Mouse (Mus musculus): ENCODE results near the gene Poc1b. TPM values are rescaled to one million over a fixed set of nuclear protein-coding genes. Genes with fewer than 3 reads are reported as not detected.

Gene Poc1b
- total and polyA plus RNA-seq, 2 experiments from 2014 or later, result 12.0 to 12.4 TPM

DNA sequence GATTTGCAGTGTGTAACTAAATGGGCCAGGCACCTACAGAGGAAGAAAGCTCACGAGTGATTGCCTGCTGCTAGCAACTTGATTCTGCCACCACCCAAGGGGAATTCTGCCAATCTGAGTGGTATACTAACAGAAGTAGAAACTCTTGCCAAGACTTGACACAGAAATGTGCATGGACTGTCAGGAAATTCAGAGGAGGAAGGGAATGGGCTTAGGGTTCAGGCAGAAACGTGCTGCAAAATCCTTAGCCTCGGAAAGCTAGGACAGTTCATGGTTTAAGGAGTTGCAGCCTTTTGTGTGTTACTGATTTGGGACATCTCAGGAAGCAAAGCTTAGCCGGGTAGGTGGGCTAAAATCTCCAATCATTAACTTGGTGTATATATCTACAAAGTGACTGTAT, 19.4 kb downstream of the Poc1b start, which contains the start of gene Phxr2:
Phxr2 (minus strand) TSS at position 101 of the 400 bp plus-strand sequence.
- Histone ChIP-seq H3K36me3 (ENCODE audit: insufficient read depth) (peaks cover 17% of the 10 kb centered on the region), H3K4me1 (ENCODE audit: insufficient read depth) (no peaks in the 10 kb centered on the region), H3K4me2 (ENCODE audit: low read depth) (no peak within 1 kb of the TSS), H3K9me3 (ENCODE audit: low read length) (no peaks in the 10 kb centered on the region), H3K9ac (no peak within 1 kb of the TSS), H3K4me3 (ENCODE audit: low read depth, low read length) (no peak within 1 kb of the TSS), H3K27ac (ENCODE audit: low read depth, low read length) (no peak within 1 kb of the TSS), H3K27me3 (ENCODE audit: insufficient read depth, low read length) (no peaks in the 10 kb centered on the region)
- ATAC-seq (peak; percentile 18; the same call in 1 of the 2 replicates), DNase-seq (peak; percentile 20)
- no peak for TF ChIP-seq CTCF (IDR thresholded peaks at IDR 0.05; ENCODE audit: low read depth)
- 75% methylated on average over 4 of the region's 4 CpGs for WGBS

DNA sequence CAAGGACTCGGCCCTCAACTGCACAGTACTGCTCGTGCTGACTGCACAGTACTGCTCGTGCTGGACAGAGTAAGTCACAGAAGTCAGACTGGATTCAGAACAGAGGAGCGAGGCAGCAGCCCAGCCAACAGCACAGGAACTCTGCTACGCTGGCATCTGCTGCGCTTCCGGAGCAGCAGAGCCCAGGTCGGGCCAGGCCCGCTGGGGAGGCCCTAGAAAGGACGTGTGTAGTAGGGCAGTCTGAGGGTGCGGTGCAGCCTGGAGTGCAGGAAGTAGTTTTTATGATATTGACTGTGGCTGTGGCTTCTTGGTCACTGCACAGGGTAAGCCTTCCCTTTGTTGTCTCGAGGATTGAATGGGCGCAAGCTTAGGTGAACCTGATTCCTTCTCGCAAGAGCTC, 20.1 kb downstream of the Poc1b start:
- no peak for DNase-seq
- 92% methylated on average over 14 of the region's 14 CpGs for WGBS
- H3K4me3 ChIP-seq (ENCODE audit: low read depth, low read length), result no peak overlapping the region

DNA sequence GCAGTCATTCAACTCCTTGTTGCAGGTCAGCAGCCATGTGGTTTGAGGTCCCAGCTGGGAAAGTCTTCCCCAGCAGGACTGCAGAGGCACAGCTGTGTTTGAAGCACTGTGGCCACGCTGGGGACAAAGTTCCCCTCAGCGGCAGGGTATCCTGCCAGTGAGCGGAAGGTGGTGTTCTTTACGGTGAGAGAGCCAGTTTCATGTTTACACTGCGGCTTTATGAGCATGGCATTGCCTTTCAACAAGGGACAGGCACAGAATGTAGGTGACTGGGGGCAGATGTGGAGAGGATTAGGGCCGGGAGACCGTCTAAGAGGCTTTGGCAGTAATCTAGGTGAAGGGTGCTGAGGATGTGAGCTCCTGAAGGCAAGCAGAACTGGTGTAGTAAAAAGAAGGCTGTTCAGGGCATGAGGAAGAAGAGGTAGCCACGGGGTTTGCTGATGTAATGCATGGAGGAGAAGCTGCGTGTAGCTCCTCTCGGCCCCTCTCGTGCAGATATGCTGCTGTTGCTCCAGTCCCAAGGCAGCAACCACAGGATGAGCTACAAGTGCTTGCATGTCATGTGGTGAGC, 20.9 kb downstream of the Poc1b start:
- TF ChIP-seq CTCF (IDR thresholded peaks at IDR 0.05; ENCODE audit: low read depth), result no peak
- H3K27me3 ChIP-seq (ENCODE audit: insufficient read depth, low read length), result no peaks in the 10 kb centered on the region
- H3K9me3 ChIP-seq (ENCODE audit: low read length), result no peaks in the 10 kb centered on the region
- no peaks in the 10 kb centered on the region for H3K4me1 ChIP-seq (ENCODE audit: insufficient read depth)
- ATAC-seq, result no peak
- no peak overlapping the region for H3K4me3 ChIP-seq (ENCODE audit: low read depth, low read length)
- H3K36me3 ChIP-seq (ENCODE audit: insufficient read depth), result peaks cover 24% of the 10 kb centered on the region
- H3K27ac ChIP-seq (ENCODE audit: low read depth, low read length), result no peak overlapping the region
- WGBS, result 94% methylated on average over 11 of the region's 11 CpGs
- no peak overlapping the region for H3K9ac ChIP-seq
- DNase-seq, result no peak
- H3K4me2 ChIP-seq (ENCODE audit: low read depth), result no peak overlapping the region

More for the DNA sequence above, 20.1 kb downstream of the Poc1b start:
- no peak overlapping the region for H3K4me2 ChIP-seq (ENCODE audit: low read depth)
- no peaks in the 10 kb centered on the region for H3K9me3 ChIP-seq (ENCODE audit: low read length)
- H3K9ac ChIP-seq, result no peak overlapping the region
- no peak overlapping the region for H3K27ac ChIP-seq (ENCODE audit: low read depth, low read length)
- H3K36me3 ChIP-seq (ENCODE audit: insufficient read depth), result peaks cover 22% of the 10 kb centered on the region
- H3K4me1 ChIP-seq (ENCODE audit: insufficient read depth), result no peaks in the 10 kb centered on the region
- H3K27me3 ChIP-seq (ENCODE audit: insufficient read depth, low read length), result no peaks in the 10 kb centered on the region
- no peak for ATAC-seq
- no peak for TF ChIP-seq CTCF (IDR thresholded peaks at IDR 0.05; ENCODE audit: low read depth)

DNA sequence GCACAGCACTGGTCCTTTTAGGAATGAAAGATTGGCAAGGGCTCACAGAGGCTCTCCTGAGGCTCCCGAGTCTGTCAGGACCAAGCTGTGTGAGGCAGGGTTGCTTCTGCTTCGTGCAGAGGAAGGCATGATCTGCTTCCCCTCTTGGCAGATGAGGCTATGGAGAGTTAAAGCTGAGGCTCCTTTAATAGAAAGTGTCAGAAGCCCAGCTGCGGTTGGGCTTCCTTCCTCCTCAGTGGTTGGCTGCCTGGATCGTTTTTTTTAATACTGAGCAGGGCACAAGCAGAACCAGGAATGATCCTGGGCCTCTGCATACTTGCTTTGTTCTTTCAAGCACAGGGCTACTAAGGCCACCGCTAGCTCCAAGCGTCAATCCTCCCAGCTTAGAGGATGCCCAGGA, 23.8 kb downstream of the Poc1b start:
- no peak overlapping the region for H3K4me2 ChIP-seq (ENCODE audit: low read depth)
- H3K9ac ChIP-seq, result no peak overlapping the region
- H3K4me1 ChIP-seq (ENCODE audit: insufficient read depth), result no peaks in the 10 kb centered on the region
- ATAC-seq, result peak; percentile 38; the same call in 1 of the 2 replicates
- no peak overlapping the region for H3K27ac ChIP-seq (ENCODE audit: low read depth, low read length)
- H3K27me3 ChIP-seq (ENCODE audit: insufficient read depth, low read length), result no peaks in the 10 kb centered on the region
- TF ChIP-seq CTCF (IDR thresholded peaks at IDR 0.05; ENCODE audit: low read depth), result no peak
- no peak overlapping the region for H3K4me3 ChIP-seq (ENCODE audit: low read depth, low read length)
- no peak for DNase-seq
- no peaks in the 10 kb centered on the region for H3K9me3 ChIP-seq (ENCODE audit: low read length)
- peaks cover 31% of the 10 kb centered on the region for H3K36me3 ChIP-seq (ENCODE audit: insufficient read depth)
- 33% methylated on average over 6 of the region's 6 CpGs for WGBS

DNA sequence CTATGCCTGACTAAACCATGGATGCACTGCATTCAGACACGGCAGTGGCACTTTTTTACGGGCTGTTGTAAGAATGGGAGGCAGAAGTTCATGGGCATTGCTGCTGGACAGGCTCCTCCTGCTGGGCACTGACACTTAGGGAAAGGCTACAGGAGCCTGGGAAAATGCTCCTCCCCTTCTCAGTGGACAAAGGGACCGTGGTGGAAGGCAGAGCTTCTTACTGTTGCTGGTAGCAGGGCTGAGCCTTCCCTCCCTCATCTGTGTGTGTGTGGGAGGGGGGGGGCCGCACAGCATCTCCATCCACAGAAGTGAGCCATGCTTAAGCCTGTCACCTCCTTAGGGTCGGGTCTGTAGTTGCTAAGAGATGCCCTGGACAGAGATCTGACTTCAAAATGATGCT, 24.5 kb downstream of the Poc1b start:
- Histone ChIP-seq H3K9ac (no peak overlapping the region), H3K9me3 (ENCODE audit: low read length) (no peaks in the 10 kb centered on the region), H3K27ac (ENCODE audit: low read depth, low read length) (no peak overlapping the region), H3K27me3 (ENCODE audit: insufficient read depth, low read length) (no peaks in the 10 kb centered on the region), H3K4me1 (ENCODE audit: insufficient read depth) (no peaks in the 10 kb centered on the region), H3K4me3 (ENCODE audit: low read depth, low read length) (no peak overlapping the region), H3K4me2 (ENCODE audit: low read depth) (no peak overlapping the region), H3K36me3 (ENCODE audit: insufficient read depth) (peaks cover 31% of the 10 kb centered on the region)
- ATAC-seq, result 0 out of 2 replicates have a peak, but pooled peaks have one; percentile 11
- DNase-seq, result no peak
- TF ChIP-seq CTCF (IDR thresholded peaks at IDR 0.05; ENCODE audit: low read depth), result no peak
- 51% methylated on average over 5 of the region's 5 CpGs for WGBS

DNA sequence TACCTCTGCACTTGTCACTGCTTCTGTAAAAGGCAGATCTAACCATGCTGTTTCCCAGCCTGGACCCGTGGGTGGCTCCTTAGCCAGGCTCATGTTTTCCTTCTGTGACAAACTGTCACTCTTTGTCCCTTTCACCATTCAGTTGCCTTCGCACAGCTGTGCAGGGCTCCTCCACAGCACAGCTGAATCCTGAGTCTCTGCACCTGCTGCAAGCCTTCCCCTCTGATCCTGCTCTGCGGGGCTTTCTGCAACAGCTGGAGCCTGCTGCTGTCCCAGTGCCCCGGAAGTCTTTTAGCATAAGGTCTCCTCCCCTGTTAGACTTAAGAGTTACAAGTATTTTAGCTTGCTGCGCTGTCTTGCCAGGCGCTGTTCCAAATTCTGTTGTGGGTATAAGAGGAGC, 25.4 kb downstream of the Poc1b start:
- no peaks in the 10 kb centered on the region for H3K9me3 ChIP-seq (ENCODE audit: low read length)
- H3K9ac ChIP-seq, result no peak overlapping the region
- peak; percentile 73 for ATAC-seq
- H3K4me2 ChIP-seq (ENCODE audit: low read depth), result no peak overlapping the region
- whole genome bisulfite sequencing, result 72% methylated on average over 6 of the region's 6 CpGs
- no peaks in the 10 kb centered on the region for H3K4me1 ChIP-seq (ENCODE audit: insufficient read depth)
- no peak for TF ChIP-seq CTCF (IDR thresholded peaks at IDR 0.05; ENCODE audit: low read depth)
- H3K27ac ChIP-seq (ENCODE audit: low read depth, low read length), result no peak overlapping the region
- DNase-seq, result no peak
- H3K27me3 ChIP-seq (ENCODE audit: insufficient read depth, low read length), result no peaks in the 10 kb centered on the region
- H3K36me3 ChIP-seq (ENCODE audit: insufficient read depth), result peaks cover 26% of the 10 kb centered on the region
- no peak overlapping the region for H3K4me3 ChIP-seq (ENCODE audit: low read depth, low read length)

DNA sequence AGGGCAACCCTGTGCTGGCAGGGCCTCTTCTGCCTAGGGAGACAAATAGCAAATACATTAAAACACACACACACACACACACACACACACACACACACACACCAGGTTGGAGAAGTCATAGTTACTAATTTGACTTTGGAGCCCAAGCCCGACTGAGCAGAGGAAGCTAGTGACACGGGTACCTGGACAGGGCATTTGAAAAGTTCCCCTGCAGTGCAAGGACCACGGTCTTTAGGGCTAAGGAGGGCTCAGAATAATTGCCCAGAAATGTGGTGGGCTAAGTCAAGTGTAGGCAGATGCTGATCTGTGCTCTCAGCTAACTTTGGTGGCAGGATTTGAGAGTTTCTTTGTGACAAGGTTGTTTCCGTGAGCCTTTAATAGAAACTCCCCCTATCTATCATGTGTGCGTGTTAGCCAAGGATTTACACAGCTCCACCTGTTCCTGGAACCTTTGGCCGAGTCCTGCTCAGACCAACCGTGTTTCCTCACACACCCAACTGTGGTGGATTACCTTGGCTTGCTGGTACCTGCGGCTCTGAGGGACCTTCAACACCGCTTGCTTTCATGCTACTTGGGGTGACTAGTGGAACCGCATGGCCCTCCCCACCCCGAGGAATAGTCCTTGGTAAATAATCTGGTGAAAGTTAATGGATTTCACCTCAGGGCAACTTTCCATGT, 25.9 kb downstream of the Poc1b start:
- H3K27me3 ChIP-seq (ENCODE audit: insufficient read depth, low read length), result no peaks in the 10 kb centered on the region
- DNase-seq (no peak), ATAC-seq (no peak)
- WGBS, result 93% methylated on average over 11 of the region's 11 CpGs
- H3K4me2 ChIP-seq (ENCODE audit: low read depth), result no peak overlapping the region
- no peak overlapping the region for H3K9ac ChIP-seq
- TF ChIP-seq CTCF (IDR thresholded peaks at IDR 0.05; ENCODE audit: low read depth), result no peak
- H3K36me3 ChIP-seq (ENCODE audit: insufficient read depth), result peaks cover 21% of the 10 kb centered on the region
- no peak overlapping the region for H3K27ac ChIP-seq (ENCODE audit: low read depth, low read length)
- H3K9me3 ChIP-seq (ENCODE audit: low read length), result no peaks in the 10 kb centered on the region
- H3K4me3 ChIP-seq (ENCODE audit: low read depth, low read length), result no peak overlapping the region
- no peaks in the 10 kb centered on the region for H3K4me1 ChIP-seq (ENCODE audit: insufficient read depth)
